Mouse (Mus musculus) thymus, adult 2 months (tissue): ENCODE results near the gene Tagln. TPM values are rescaled to one million over a fixed set of nuclear protein-coding genes. Genes with fewer than 3 reads are reported as not detected.

Experiments used
- DNase-seq: peaks from one replicate; pipeline ENCODE4 v3.0.0; 2021
- H3K27ac ChIP-seq: fragments of 200-500 bp; 2 replicates; pipeline ENCODE4 v1.5.1; 2012; ENCODE audit warnings: low read length, control low read depth; ENCODE audit not compliant: control insufficient read depth, insufficient read depth
- H3K27me3 ChIP-seq: fragments of 200-500 bp; 2 replicates; pipeline ENCODE4 v1.6.1; 2012; ENCODE audit warnings: mild to moderate bottlenecking, low read length, moderate library complexity, mixed read lengths; ENCODE audit not compliant: control insufficient read depth, insufficient read depth
- H3K36me3 ChIP-seq: fragments of 200-500 bp; 2 replicates; pipeline ENCODE4 v1.6.1; 2012; ENCODE audit warnings: mild to moderate bottlenecking, low read length, moderate library complexity; ENCODE audit not compliant: control insufficient read depth, insufficient read depth
- H3K4me1 ChIP-seq: fragments of 200-500 bp; replicated peaks from 2 replicates; pipeline ENCODE4 v1.6.1; 2012; ENCODE audit warnings: low read length; ENCODE audit not compliant: control insufficient read depth, insufficient read depth
- H3K4me3 ChIP-seq: fragments of 200-500 bp; 2 replicates; pipeline ENCODE4 v1.5.1; 2012; ENCODE audit warnings: mild to moderate bottlenecking, low read length, control low read depth, moderate library complexity; ENCODE audit not compliant: control insufficient read depth, insufficient read depth
- CTCF ChIP-seq: fragments of 200-500 bp; IDR thresholded peaks from 2 replicates; pipeline ENCODE4 v1.5.1; 2012; ENCODE audit warnings: mild to moderate bottlenecking, control low read depth, low read length, moderate library complexity, borderline replicate concordance; ENCODE audit not compliant: control insufficient read depth, poor library complexity, insufficient read depth; ENCODE audit errors: extremely low read depth
- POLR2A ChIP-seq: fragments of 200-500 bp; IDR thresholded peaks from 2 replicates; pipeline ENCODE4 v1.6.1; 2012; ENCODE audit warnings: mild to moderate bottlenecking, low read length, control low read depth, moderate library complexity; ENCODE audit not compliant: control insufficient read depth, poor library complexity, insufficient read depth; ENCODE audit errors: extremely low read depth
- WGBS: fragments of 180-500 bp; shearing (Covaris S2); methylation state at CpG from one replicate; pipeline ENCODE4 v1.1.7; 2018; 5-methylcytosine and 5-hydroxymethylcytosine counted together
- polyA plus RNA-seq: library from polyadenylated mRNA; depleted of rRNA; stranded (reverse); fragments of >200 nt; gene quantifications from 2 replicates; pipeline ENCODE4 v1.2.3, GENCODE M21; 2012

The Tagln gene
- polyA plus RNA-seq, 1 experiment: 66.3 TPM

GRCm38 (mm10) chr9:45911673-45912072, 24.2 kb downstream of the Tagln start:
- H3K4me1 ChIP-seq: peaks cover 5% of the 10 kb centered on the region
- WGBS: 63% methylated on average over 1 of the region's 1 CpGs
- TF ChIP-seq POLR2A: no peak
- TF ChIP-seq CTCF: peak; percentile 25; the same call in 1 of the 2 replicates
- H3K4me3 ChIP-seq: no peak overlapping the region
- no peak overlapping the region for H3K27ac ChIP-seq
- DNase-seq: peak; percentile 60
- no peaks in the 10 kb centered on the region for H3K27me3 ChIP-seq
- peaks cover 67% of the 10 kb centered on the region for H3K36me3 ChIP-seq

DNA sequence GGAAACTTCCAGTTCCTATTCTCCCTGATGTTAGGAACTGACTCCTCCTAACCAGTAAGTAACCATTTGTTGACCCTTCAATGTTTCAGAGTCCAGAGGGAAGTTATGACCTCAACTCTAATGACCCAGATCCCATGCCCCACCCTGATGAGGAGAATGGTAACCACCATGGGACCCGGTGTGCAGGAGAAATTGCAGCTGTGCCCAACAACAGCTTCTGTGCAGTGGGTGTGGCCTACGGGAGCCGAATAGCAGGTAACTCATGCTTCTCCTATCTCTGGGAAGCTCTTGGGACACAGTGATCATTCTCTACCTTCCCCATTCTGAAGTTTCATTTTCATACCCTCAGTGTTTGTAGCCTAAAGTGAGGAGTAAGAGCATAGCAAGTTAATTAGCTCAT, 24.9 kb downstream of the Tagln start:
- H3K4me1 ChIP-seq: peaks cover 5% of the 10 kb centered on the region
- no peaks in the 10 kb centered on the region for H3K27me3 ChIP-seq
- TF ChIP-seq CTCF: no peak
- TF ChIP-seq POLR2A: no peak
- DNase-seq: no peak
- no peak overlapping the region for H3K27ac ChIP-seq
- no peak overlapping the region for H3K4me3 ChIP-seq
- peaks cover 61% of the 10 kb centered on the region for H3K36me3 ChIP-seq
- 92% methylated on average over 3 of the region's 3 CpGs for WGBS

- Histone ChIP-seq H3K27ac (peak overlapping the region; percentile 66), H3K4me1 (peaks cover 8% of the 10 kb centered on the region), H3K4me3 (peak overlapping the region; percentile 90), H3K27me3 (no peaks in the 10 kb centered on the region), H3K36me3 (peaks cover 23% of the 10 kb centered on the region)
- DNase-seq: no peak
- 1% methylated on average over 19 of the region's 19 CpGs for WGBS
- TF ChIP-seq POLR2A: no peak
- TF ChIP-seq CTCF: no peak
Measured at GRCm38 (mm10) chr9:45907078-45907428, 28.8 kb downstream of the Tagln start.

DNA sequence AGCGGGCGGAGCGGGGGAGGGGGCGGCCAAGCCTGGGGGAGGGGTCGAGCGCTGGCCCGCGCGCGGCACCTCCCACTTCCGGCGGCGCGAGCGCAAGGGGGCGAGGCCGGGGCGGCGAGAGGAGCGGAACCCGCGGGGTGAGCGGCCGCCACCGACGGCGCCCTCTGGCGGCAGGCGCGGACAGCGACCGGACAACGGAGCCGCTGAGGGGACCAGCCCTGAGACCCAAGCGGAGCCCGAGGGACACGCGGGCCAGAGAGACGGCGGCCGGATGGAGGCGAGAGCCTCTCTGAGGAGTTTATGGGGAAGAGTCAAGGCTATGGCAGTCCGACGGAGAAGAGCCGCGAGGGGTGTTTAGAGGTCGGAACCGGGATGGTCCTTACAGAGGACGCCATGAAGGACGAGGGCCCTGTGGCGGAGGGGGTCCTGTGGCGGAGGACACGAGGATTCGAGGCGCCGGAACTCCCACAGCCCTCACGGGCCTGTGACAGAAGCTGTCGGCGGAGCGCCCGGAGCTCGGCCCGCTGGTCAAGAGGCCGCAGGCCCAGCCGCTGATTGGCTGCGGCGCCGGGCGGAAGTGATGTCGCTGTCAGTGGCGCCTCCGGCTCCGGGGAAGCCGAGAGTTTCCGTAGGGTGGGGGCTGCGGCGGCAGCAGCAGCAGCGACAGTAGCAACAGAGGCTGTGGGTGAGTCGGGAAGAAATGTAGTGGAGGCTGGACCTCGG, 29.3 kb downstream of the Tagln start, which contains the start of the genes Pcsk7 and Rnf214:
Gene Pcsk7, plus strand, starts transcription at position 143 of the 723 bp plus-strand sequence.
Gene Rnf214, minus strand, starts transcription at position 557 of the 723 bp plus-strand sequence.
- peak; percentile 49 for TF ChIP-seq POLR2A
- TF ChIP-seq CTCF: peak; percentile 99
- H3K4me1 ChIP-seq: peaks cover 8% of the 10 kb centered on the region
- peak; percentile 91 for DNase-seq
- 1% methylated on average over 80 of the region's 80 CpGs for WGBS
- H3K27me3 ChIP-seq: no peaks in the 10 kb centered on the region
- H3K36me3 ChIP-seq: peaks cover 18% of the 10 kb centered on the region
- H3K4me3 ChIP-seq: peak within 1 kb of the TSS; percentile 90
- peak within 1 kb of the TSS; percentile 77 for H3K27ac ChIP-seq

GRCm38 (mm10) chr9:45905811-45906237, 30.0 kb downstream of the Tagln start:
- H3K36me3 ChIP-seq: peaks cover 11% of the 10 kb centered on the region
- peaks cover 8% of the 10 kb centered on the region for H3K4me1 ChIP-seq
- H3K27me3 ChIP-seq: no peaks in the 10 kb centered on the region
- under 1% methylated on average over 22 of the region's 27 CpGs for WGBS
- no peak for DNase-seq
- peak overlapping the region; percentile 90 for H3K4me3 ChIP-seq
- H3K27ac ChIP-seq: no peak overlapping the region
- TF ChIP-seq POLR2A (no peak), CTCF (no peak)

DNA sequence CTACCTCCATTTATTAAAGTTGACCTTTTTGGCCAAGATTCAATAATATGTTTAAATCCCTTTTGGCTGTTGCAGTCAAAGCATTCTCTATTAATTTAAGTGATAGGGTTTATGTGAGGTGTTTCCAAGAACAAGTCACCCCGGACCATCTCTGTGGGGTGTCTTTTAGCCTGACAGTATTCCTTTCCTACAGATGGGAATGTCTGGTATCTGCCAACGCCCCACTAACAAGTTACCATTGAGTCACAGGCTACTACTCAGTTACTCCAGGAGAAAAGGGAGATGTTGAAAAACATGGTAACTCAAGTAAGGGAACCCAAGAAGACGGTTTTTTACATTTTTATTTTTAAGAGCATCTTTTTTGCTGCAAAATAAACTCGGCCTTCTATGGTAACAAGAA, 30.7 kb downstream of the Tagln start:
- 85% methylated on average over 4 of the region's 4 CpGs for WGBS
- TF ChIP-seq POLR2A (no peak), CTCF (no peak)
- no peak for DNase-seq
- H3K27ac ChIP-seq: no peak overlapping the region
- H3K36me3 ChIP-seq: peaks cover 8% of the 10 kb centered on the region
- no peaks in the 10 kb centered on the region for H3K27me3 ChIP-seq
- peaks cover 8% of the 10 kb centered on the region for H3K4me1 ChIP-seq
- H3K4me3 ChIP-seq: no peak overlapping the region
